Mouse (Mus musculus): ENCODE data around the gene Supt3. TPM values are rescaled to one million over a fixed set of nuclear protein-coding genes. Genes with fewer than 3 reads are reported as not detected.

Gene Supt3
- polyA plus RNA-seq, 1 experiment from 2014 or later = 20.0 TPM

DNA sequence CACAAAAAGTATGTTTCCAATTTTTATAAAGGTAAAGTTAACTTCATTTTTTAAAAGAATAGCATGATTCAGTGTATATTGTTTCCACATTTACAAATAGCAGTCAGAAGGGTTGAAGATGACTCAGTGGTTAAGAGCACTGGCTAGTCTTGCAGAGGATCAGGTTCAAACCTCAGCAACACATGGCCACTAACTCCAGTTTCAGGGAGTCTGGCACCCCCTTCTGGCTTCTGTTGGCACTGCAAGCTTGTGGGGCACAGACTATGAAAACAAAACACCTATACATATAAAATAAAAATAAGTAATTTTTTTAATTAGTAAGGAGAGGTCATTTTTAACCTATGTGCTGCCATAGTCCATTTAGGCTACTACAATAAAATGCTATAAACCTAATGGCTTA, 268.9 kb downstream of the Supt3 start:
- H3K4me1 ChIP-seq = no peaks in the 10 kb centered on the region
- H3K9me3 ChIP-seq (replicated peaks) = no peaks in the 10 kb centered on the region
- H3K4me3 ChIP-seq = no peak overlapping the region
- H3K36me3 ChIP-seq (ENCODE audit: poor library complexity, severe bottlenecking) = no peaks in the 10 kb centered on the region
- ATAC-seq = no peak
- no peaks in the 10 kb centered on the region for H3K27me3 ChIP-seq
- H3K27ac ChIP-seq = no peak overlapping the region
- H3K4me2 ChIP-seq = no peak overlapping the region
- H3K9ac ChIP-seq = no peak overlapping the region

DNA sequence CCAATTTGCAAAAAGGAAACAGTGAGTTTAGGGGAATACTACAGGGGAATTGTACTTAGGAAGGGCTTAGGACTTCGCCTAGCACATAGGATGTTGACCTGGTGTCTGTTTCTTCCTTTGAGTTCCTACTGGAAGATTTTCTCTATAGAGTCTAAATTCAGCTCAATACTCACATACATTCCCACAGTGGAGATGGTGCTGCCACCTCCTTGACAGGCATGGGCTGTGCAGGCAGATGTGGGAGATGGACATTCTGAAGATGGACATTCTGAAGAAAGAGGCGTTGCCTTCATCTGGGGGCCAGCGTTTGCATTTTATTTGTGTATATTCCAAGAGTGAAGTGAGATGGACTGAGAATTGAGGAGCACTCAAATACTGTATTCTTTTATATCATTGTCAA, 269.6 kb downstream of the Supt3 start:
- Histone ChIP-seq H3K9me3 (replicated peaks) (no peaks in the 10 kb centered on the region), H3K27me3 (no peaks in the 10 kb centered on the region), H3K4me3 (no peak overlapping the region), H3K4me2 (no peak overlapping the region), H3K9ac (no peak overlapping the region), H3K27ac (no peak overlapping the region), H3K36me3 (ENCODE audit: poor library complexity, severe bottlenecking) (no peaks in the 10 kb centered on the region), H3K4me1 (no peaks in the 10 kb centered on the region)
- ATAC-seq = no peak
- WGBS = 89% methylated on average over 3 of the region's 3 CpGs

GRCm38 (mm10) chr17:45047236-45047635, 270.3 kb downstream of the Supt3 start:
- Histone ChIP-seq H3K9ac (no peak overlapping the region), H3K9me3 (replicated peaks) (no peaks in the 10 kb centered on the region), H3K4me2 (no peak overlapping the region), H3K4me1 (no peaks in the 10 kb centered on the region), H3K27ac (no peak overlapping the region), H3K27me3 (no peaks in the 10 kb centered on the region), H3K4me3 (no peak overlapping the region), H3K36me3 (ENCODE audit: poor library complexity, severe bottlenecking) (no peaks in the 10 kb centered on the region)
- ATAC-seq = no peak
- WGBS = 92% methylated on average over 6 of the region's 6 CpGs

DNA sequence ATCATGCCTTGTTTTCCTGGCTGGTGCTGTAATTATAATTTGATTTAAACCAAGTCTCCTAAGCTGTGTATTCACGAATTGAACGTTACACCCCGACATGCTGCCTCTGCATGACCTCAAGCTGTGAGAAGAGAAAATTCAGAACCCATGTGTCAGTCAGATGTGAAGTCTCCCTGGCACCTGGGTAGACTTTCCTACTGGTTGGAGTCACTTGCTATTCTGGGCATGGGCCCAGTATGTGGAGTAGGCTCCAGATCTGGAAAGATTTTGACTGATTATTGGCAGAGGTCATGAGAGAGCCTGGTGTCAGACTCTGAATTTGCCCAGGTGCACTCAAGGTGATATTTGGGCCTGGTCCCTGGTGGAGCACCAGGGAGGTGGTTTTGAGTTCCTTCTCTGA, 275.0 kb downstream of the Supt3 start:
- Histone ChIP-seq H3K4me2 (no peak overlapping the region), H3K9me3 (replicated peaks) (no peaks in the 10 kb centered on the region), H3K9ac (no peak overlapping the region), H3K27ac (no peak overlapping the region), H3K4me3 (no peak overlapping the region), H3K36me3 (ENCODE audit: poor library complexity, severe bottlenecking) (no peaks in the 10 kb centered on the region), H3K4me1 (no peaks in the 10 kb centered on the region), H3K27me3 (no peaks in the 10 kb centered on the region)
- no peak for ATAC-seq
- WGBS = 87% methylated on average over 3 of the region's 3 CpGs

DNA sequence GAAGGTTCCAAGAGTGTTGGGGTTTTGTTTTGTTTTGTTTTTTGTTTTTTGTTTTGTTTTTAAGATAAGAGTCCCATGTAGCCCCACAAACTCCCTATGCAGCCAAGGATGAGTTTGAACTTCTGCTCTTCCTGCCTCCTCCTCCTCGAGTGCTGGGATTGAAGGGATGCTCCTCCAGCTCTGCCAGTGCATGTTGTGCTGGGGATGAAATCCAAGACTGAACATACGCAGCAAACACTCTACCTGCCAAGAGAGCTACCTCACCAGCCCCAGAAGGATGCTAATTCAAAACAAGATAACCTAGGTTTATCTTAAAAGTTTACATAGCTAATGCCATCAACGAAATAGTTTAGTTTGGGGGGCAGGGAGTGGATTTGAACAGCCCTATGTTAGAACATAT, 276.4 kb downstream of the Supt3 start:
- Histone ChIP-seq H3K4me2 (no peak overlapping the region), H3K4me3 (no peak overlapping the region), H3K9me3 (replicated peaks) (no peaks in the 10 kb centered on the region), H3K27me3 (no peaks in the 10 kb centered on the region), H3K27ac (no peak overlapping the region), H3K4me1 (no peaks in the 10 kb centered on the region), H3K36me3 (ENCODE audit: poor library complexity, severe bottlenecking) (no peaks in the 10 kb centered on the region), H3K9ac (no peak overlapping the region)
- ATAC-seq = no peak
- 86% methylated on average over 3 of the region's 3 CpGs for WGBS

DNA sequence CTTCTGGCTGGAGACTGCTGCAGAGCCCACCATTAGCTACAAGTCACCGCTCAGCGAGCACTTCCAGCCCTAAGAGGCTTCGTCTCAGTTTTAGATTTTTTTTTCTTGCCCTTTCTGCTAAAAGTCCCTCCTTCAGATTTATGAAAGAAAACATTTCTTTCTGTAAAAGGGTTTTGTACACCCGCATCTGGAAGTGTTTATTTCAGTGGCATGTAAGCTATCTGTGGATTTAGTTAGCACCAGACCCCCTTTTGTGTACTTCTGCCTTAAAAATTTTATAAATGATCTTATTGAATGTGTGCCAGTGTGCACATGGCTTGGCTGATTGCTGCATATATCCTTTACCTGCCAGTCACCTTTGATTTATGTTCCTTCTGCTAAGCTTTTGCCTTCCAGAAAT, 277.6 kb downstream of the Supt3 start:
- peaks cover 4% of the 10 kb centered on the region; the same call in 1 of the 2 replicates for H3K4me1 ChIP-seq
- WGBS = 76% methylated on average over 4 of the region's 4 CpGs
- H3K36me3 ChIP-seq (ENCODE audit: poor library complexity, severe bottlenecking) = no peaks in the 10 kb centered on the region
- ATAC-seq = no peak
- H3K4me2 ChIP-seq = no peak overlapping the region
- H3K9me3 ChIP-seq (replicated peaks) = no peaks in the 10 kb centered on the region
- H3K27me3 ChIP-seq = no peaks in the 10 kb centered on the region
- H3K4me3 ChIP-seq = no peak overlapping the region
- no peak overlapping the region for H3K27ac ChIP-seq
- no peak overlapping the region for H3K9ac ChIP-seq

DNA sequence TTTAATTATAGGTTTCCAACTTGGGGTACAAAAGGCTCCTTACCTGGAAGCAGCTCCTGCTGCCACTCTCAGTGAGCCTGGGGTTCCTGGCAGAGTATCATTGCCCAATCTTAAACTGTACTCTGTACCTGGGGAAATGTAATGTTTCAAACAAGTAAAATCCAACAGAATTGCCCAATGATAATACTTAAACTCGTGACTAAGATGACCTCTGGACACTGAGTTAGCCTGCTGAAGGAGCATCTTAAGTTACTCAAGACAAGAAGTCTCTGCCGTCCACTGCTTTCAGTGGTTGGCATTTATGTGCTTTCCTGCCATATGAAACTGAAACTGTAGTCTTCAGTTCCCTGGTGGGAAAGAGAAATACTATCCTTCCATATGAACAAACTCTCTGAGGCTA, 279.9 kb downstream of the Supt3 start:
- no peaks in the 10 kb centered on the region for H3K9me3 ChIP-seq (replicated peaks)
- ATAC-seq = no peak
- no peak overlapping the region for H3K4me2 ChIP-seq
- H3K36me3 ChIP-seq (ENCODE audit: poor library complexity, severe bottlenecking) = no peaks in the 10 kb centered on the region
- H3K4me3 ChIP-seq = no peak overlapping the region
- WGBS = 89% methylated on average over 2 of the region's 2 CpGs
- H3K27me3 ChIP-seq = no peaks in the 10 kb centered on the region
- no peak overlapping the region for H3K27ac ChIP-seq
- peaks cover 4% of the 10 kb centered on the region; the same call in 1 of the 2 replicates for H3K4me1 ChIP-seq
- no peak overlapping the region for H3K9ac ChIP-seq

- H3K4me1 ChIP-seq = peaks cover 4% of the 10 kb centered on the region; the same call in 1 of the 2 replicates
- H3K27me3 ChIP-seq = no peaks in the 10 kb centered on the region
- WGBS = 74% methylated on average over 6 of the region's 6 CpGs
- no peaks in the 10 kb centered on the region for H3K9me3 ChIP-seq (replicated peaks)
- H3K36me3 ChIP-seq (ENCODE audit: poor library complexity, severe bottlenecking) = no peaks in the 10 kb centered on the region
- no peak overlapping the region for H3K4me3 ChIP-seq
- no peak overlapping the region for H3K27ac ChIP-seq
- H3K4me2 ChIP-seq = no peak overlapping the region
- ATAC-seq = no peak
- H3K9ac ChIP-seq = no peak overlapping the region
Observed at GRCm38 (mm10) chr17:45057780-45058179, 280.8 kb downstream of the Supt3 start.

DNA sequence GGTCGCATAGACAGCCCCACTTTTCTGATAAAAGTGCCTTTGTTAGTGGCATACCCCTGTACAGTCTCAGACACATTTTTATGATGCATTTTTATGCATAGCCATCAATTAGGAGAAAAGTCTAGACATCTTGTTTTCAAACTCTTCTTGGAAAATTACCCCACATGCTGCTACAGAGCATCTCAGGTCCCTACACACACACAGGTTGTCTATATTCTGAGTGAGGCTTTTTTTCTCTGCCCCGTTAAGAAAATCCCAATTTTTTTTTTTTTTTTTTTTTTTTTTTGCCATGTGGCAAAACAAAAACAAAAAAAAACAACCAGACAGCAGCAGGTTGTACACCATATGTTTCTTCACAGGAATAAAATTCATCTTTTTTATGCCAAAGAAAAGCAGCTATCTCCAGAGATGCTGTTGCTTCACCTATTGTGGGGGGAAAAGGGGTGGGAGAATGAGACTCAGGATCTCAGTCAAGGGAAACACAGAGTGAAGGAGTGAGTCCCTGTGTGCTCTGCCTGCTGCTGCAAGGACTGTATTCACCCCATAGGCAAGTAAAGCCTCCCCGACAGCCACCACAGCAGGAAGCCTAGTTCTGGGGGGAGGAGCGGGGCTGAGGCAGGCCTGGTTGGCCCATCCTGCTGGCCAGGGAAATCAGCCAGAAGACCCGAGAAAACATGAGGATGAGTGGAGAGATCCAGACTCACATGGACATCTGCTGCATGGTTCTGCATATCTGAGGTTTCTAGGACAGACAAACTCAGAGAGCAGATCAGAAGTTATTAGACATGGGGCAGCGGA, 281.8 kb downstream of the Supt3 start:
- no peak overlapping the region for H3K4me3 ChIP-seq
- H3K4me1 ChIP-seq = peaks cover 4% of the 10 kb centered on the region; the same call in 1 of the 2 replicates
- H3K36me3 ChIP-seq (ENCODE audit: poor library complexity, severe bottlenecking) = no peaks in the 10 kb centered on the region
- H3K9ac ChIP-seq = no peak overlapping the region
- H3K9me3 ChIP-seq (replicated peaks) = no peaks in the 10 kb centered on the region
- H3K4me2 ChIP-seq = no peak overlapping the region
- ATAC-seq = peak; percentile 53; the same call in 1 of the 2 replicates
- WGBS = 49% methylated on average over 6 of the region's 6 CpGs
- H3K27me3 ChIP-seq = no peaks in the 10 kb centered on the region
- no peak overlapping the region for H3K27ac ChIP-seq

DNA sequence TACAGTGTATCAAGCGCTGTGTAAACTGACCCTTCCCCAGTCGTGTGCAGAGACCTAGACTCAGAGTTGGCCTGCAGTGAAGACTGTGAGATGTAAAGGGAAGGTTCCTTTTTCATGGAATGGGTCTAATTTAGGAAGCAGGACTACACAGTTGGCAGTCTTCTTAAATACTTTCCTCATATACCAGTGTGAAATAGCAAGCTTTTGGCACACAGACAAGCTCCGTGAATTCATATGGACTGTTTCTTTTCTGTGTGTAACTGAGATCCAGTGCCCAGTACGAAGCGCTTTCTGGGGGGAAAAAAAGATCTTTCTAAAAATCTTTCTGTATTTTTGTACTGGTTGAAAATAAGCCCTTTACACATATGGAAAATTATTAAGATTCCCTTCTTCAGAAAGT, 286.8 kb downstream of the Supt3 start:
- H3K4me3 ChIP-seq = no peak overlapping the region
- ATAC-seq = no peak
- H3K9me3 ChIP-seq (replicated peaks) = no peaks in the 10 kb centered on the region
- no peak overlapping the region for H3K4me2 ChIP-seq
- no peak overlapping the region for H3K27ac ChIP-seq
- no peaks in the 10 kb centered on the region for H3K27me3 ChIP-seq
- H3K4me1 ChIP-seq = peaks cover 8% of the 10 kb centered on the region; the same call in 1 of the 2 replicates
- 86% methylated on average over 5 of the region's 5 CpGs for WGBS
- no peaks in the 10 kb centered on the region for H3K36me3 ChIP-seq (ENCODE audit: poor library complexity, severe bottlenecking)
- H3K9ac ChIP-seq = no peak overlapping the region

- Histone ChIP-seq H3K27me3 (no peaks in the 10 kb centered on the region), H3K9ac (no peak overlapping the region), H3K36me3 (ENCODE audit: poor library complexity, severe bottlenecking) (no peaks in the 10 kb centered on the region), H3K27ac (no peak overlapping the region), H3K4me2 (no peak overlapping the region), H3K4me1 (peaks cover 4% of the 10 kb centered on the region; the same call in 1 of the 2 replicates), H3K4me3 (no peak overlapping the region), H3K9me3 (replicated peaks) (no peaks in the 10 kb centered on the region)
- 74% methylated on average over 2 of the region's 2 CpGs for WGBS
- no peak for ATAC-seq
Observed at GRCm38 (mm10) chr17:45065465-45065864, 288.5 kb downstream of the Supt3 start.

GRCm38 (mm10) chr17:45067441-45067840, 290.5 kb downstream of the Supt3 start:
- H3K27ac ChIP-seq = no peak overlapping the region
- H3K4me2 ChIP-seq = no peak overlapping the region
- H3K36me3 ChIP-seq (ENCODE audit: poor library complexity, severe bottlenecking) = no peaks in the 10 kb centered on the region
- no peaks in the 10 kb centered on the region for H3K27me3 ChIP-seq
- WGBS = 91% methylated on average over 3 of the region's 3 CpGs
- peaks cover 4% of the 10 kb centered on the region; the same call in 1 of the 2 replicates for H3K4me1 ChIP-seq
- no peak for ATAC-seq
- no peak overlapping the region for H3K4me3 ChIP-seq
- no peak overlapping the region for H3K9ac ChIP-seq
- H3K9me3 ChIP-seq (replicated peaks) = no peaks in the 10 kb centered on the region

DNA sequence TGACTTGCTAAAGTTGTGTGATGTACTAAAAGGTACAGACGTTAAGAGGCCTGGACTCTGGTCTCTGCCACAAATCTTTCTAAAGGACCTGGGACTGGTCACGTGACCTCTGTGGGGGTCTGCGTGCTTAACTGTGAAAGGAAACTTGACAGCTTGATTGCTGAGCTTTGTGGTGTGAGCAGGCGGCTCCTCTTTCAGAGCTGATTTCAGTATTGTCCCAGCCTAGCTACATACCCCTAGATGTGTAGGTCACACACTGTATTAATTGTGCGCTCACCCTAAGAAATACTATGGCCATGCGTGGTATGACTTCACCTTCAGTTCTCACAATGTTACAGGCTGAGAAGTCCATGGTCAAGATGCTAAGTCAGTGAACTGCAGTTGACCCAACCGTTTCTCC, 291.4 kb downstream of the Supt3 start:
- 48% methylated on average over 7 of the region's 7 CpGs for WGBS
- H3K9ac ChIP-seq = no peak overlapping the region
- peaks cover 4% of the 10 kb centered on the region; the same call in 1 of the 2 replicates for H3K4me1 ChIP-seq
- H3K4me2 ChIP-seq = no peak overlapping the region
- H3K9me3 ChIP-seq (replicated peaks) = no peaks in the 10 kb centered on the region
- H3K36me3 ChIP-seq (ENCODE audit: poor library complexity, severe bottlenecking) = no peaks in the 10 kb centered on the region
- no peak for ATAC-seq
- no peak overlapping the region for H3K4me3 ChIP-seq
- no peaks in the 10 kb centered on the region for H3K27me3 ChIP-seq
- H3K27ac ChIP-seq = no peak overlapping the region

All from forebrain, embryonic 13.5 days (tissue).